Mouse (Mus musculus) megakaryocyte, embryonic 14.5 days (primary cell): ENCODE data around the gene Efcab8.

Experiments used
- FLI1 ChIP-seq: IDR thresholded peaks from 2 replicates; pipeline ENCODE4 v1.6.1; 2012; ENCODE audit warnings: low read length, inconsistent platforms, mixed read lengths
- GATA1 ChIP-seq: IDR thresholded peaks from 3 replicates; pipeline ENCODE4 v1.6.1; 2012; ENCODE audit warnings: mixed read lengths, low read length, inconsistent platforms, borderline replicate concordance

GRCm38 (mm10) chr2:153842854-153843253 is 63.1 kb downstream of the Efcab8 start:
- no peak for TF ChIP-seq GATA1
- TF ChIP-seq FLI1 = no peak
